Mouse (Mus musculus) kidney, embryonic 16.5 days (tissue): Measurements from ENCODE around the gene Rhox8. TPM values are rescaled to one million over a fixed set of nuclear protein-coding genes. Genes with fewer than 3 reads are reported as not detected.

ENCODE experiments used
- polyA plus RNA-seq: library from polyadenylated mRNA; unstranded; fragments of >200 nt; fragmentation: Nextera tagmentation; extraction: Ambion mirVana; gene quantifications from 2 replicates; pipeline ENCODE4 v1.2.1, GENCODE M21; 2015

Gene Rhox8
- polyA plus RNA-seq, 1 experiment from 2014 or later = not detected

Other genes with a start within 250 kb of the Rhox8 start
- gene Rhox2g, start 235.5 kb downstream of the Rhox8 start, polyA plus RNA-seq = not detected in 2 replicates
- gene Rhox4g, start 227.6 kb downstream of the Rhox8 start, polyA plus RNA-seq = not detected in 2 replicates
- not detected in 2 replicates for gene Rhox3h, start 210.2 kb downstream of the Rhox8 start, polyA plus RNA-seq
- gene Rhox2h, start 205.7 kb downstream of the Rhox8 start, polyA plus RNA-seq = not detected in 2 replicates
- 0.90 and 1.6 TPM in 2 replicates for gene Rhox5, start 74.1 kb downstream of the Rhox8 start, polyA plus RNA-seq
- not detected in 2 replicates for gene Rhox6, start 52.0 kb downstream of the Rhox8 start, polyA plus RNA-seq
- not detected in 2 replicates for gene Rhox7a, start 47.3 kb downstream of the Rhox8 start, polyA plus RNA-seq
- not detected in 2 replicates for gene Rhox7b, start 18.3 kb upstream of the Rhox8 start, polyA plus RNA-seq
- not detected in 2 replicates for gene Rhox9, start 22.8 kb upstream of the Rhox8 start, polyA plus RNA-seq
- not detected in 2 replicates for gene Btg1-ps1, start 139.9 kb upstream of the Rhox8 start, polyA plus RNA-seq
- gene Btg1-ps2, start 164.2 kb upstream of the Rhox8 start, polyA plus RNA-seq = not detected in 2 replicates
- gene Rhox10, start 187.5 kb upstream of the Rhox8 start, polyA plus RNA-seq = not detected in 2 replicates
- not detected in 2 replicates for gene Rhox11, start 206.2 kb upstream of the Rhox8 start, polyA plus RNA-seq
- gene Rhox12, start 232.0 kb upstream of the Rhox8 start, polyA plus RNA-seq = not detected in 2 replicates
- not detected in 2 replicates for gene Rhox13, start 242.3 kb upstream of the Rhox8 start, polyA plus RNA-seq